Mouse (Mus musculus) fibroblast of lung, adult 2 months (primary cell): ENCODE results near the gene E130311K13Rik.

Experiments
- DNase-seq: peaks from one replicate; pipeline ENCODE4 v3.0.0-alpha.2; 2011; ENCODE audit warnings: low read depth

The E130311K13Rik gene

DNA sequence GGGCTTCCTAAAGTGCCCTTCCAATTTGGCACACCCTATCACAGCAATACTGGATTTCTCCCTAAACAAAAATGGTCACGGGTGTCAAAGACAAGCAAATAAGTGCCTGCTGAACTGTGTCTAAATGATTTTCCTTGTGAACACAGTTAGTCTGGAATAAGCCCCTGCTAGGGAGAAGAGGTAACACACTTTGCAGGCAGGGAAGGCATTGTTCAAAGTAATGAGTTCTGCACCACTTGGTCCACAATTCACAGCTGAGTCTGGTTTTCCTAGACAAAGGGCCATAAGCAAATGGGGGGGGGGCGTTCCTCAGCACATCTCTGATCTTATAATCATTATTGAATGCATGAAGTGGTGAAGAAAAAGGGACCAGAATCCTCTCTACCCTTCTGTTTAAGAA, 33.5 kb downstream of the E130311K13Rik start:
- no peak for DNase-seq

DNA sequence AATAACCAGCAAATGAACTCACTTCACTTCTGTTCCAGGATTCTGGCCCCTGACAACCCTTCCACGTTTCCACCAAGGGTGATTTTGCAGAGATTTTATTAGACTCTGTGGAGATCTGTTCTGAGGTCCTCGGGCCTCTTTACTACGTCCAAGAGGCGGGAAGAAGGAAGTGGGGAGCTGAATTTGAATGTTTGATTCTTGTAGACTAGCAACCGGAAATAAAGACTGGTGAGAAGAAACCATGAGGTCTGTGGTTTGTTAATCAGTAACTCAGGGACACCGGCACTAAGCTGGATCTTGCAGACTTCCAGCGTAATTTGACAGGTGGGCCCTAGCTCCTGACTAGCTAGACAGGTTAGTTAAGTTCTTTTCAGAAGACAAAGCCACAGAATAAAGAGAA, 35.6 kb downstream of the E130311K13Rik start:
- no peak for DNase-seq

DNA sequence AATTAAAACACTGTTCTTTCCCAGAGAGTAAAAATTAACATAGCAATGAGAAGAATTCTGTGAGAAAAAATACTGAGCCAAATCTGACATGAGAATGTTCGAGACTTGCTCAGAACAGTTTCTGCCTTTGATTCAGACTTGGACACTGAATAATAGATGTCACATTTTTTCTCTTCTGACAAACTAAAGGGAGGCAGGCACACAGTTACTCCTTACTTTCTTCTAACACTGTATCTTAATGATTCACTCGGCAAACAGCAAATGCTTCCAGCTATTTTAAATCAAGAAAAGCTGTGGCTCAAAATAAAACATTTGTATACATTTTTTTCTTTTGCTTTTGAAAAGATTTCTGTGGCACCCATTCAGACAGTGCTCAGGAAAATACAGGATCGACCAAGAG, 37.1 kb downstream of the E130311K13Rik start:
- DNase-seq, result no peak

DNA sequence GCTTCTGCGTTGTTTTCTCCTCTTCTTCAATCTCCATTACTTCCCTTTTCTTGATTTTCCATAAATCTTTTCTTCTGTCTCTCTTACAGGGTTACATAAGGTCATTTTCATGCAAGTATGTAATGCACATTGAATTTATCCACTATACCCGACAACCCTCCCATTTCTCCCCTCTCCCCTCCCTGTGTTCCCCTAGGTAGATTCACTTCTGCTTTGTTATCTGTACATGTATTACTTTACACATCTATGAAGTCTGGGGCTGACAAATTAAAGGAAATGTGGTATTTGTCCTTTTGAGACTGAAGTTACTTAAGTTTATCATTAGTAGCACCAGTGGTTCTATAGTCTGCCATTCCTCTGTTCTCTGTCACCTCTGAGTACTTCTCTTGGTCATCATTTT, 48.2 kb downstream of the E130311K13Rik start:
- no peak for DNase-seq

DNA sequence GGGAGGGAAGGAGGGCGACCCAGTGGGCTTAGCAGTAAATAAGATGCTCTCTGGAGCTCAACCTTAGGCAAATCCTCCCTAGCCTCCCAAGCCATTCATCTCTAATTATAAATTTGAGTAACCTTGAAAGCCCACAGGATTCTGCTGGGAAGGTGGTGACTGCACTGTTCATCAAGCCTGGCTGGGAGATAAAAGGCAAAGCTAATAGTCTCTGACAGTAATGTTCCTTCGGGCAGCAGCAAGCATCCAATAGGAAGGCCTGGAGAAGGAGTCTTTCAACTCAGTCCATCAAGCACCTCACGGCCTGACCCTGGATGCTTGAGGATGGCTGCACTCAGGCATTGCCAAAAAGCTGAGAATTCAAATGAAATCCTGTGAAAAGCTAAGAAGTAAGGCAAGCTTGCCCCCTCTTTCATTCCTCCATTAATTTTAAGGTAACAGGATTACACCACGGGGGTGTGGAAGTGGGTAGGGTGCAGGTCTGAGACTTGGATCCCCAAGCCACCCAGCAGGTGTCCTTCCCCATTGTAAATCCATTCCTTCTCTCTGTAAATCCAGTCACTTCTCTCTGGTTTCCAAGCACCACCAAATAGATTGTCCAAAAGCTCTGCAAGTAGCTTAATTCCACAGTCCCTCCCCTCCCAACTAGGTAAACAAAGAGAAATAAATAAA, 50.1 kb downstream of the E130311K13Rik start:
- DNase-seq, result no peak

DNA sequence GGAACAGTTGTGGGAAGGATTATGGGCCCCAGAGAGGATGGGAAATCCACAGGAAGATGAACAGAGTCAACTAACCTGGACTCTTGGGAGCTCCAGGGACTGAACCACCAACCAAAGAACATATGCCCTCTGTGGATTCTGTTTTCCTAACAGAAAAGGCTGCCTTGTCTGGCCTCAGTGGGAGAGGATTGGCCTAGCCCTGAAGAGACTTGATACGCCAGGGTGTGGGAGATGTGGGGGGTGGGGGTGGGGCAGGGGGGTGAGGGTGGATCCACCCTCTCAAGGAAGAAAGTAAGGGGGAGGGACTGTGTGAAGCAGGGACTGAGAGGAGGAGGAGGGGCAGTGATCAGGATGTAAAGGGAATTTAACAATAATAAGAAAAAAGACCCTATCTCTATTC, 56.5 kb downstream of the E130311K13Rik start:
- DNase-seq, result no peak

DNA sequence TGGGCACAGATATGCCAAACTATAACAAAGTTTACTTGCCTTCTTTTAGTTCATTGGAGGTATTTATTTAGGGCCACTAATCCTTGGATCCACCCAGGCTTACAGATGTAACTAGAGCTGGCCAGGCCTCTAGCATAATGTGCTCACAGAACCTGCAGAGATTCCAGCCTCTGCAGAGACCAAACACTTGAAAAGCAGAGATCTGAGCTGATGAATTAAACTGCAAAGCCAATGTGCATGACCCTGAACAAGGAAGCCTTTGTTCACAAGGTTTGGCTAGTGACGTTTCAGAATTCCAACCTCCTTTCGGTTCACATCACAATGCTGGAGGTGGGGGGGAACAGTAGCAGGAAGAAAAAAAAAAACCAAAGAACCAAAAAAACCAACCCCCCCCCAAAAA, 58.0 kb downstream of the E130311K13Rik start:
- peak; percentile 47 for DNase-seq

DNA sequence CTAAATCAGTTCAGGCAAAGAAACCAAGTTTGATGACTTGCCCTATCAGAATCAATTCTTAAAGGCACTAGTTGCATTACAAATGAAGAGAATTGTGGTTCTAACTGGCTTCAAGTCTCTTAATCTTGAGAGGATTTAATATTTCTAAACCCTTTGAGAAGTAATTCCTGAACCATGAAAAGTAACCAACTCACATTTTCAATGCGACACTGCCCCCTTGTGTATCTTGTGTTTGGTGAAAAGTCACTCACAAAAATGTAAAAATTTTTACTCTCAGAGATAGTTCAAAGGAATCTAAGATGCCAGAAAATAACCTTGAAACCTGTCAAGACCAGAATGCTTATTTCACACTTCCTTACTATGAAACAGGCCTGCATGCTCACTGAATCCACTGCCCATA, 61.0 kb downstream of the E130311K13Rik start:
- no peak for DNase-seq

DNA sequence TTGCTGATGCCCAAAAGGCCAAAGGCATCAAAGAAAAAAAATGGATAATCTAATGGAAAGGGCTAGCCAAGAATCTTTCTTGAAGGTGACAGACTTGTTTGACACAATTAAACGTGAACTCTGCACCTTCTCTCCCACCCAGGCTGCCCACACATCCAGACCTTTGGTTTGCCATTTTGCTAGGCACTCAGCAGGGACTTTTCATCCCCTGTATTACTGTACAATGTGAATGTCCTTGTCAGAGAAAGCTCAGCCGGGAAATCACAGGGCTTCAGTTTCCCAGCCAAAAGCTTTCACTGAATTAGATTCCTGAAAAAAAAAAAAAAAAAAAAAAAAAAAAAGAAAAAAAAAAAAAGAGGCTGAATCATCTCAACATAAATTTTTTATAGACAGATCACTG, 64.2 kb downstream of the E130311K13Rik start:
- DNase-seq, result no peak
